Mouse (Mus musculus) adrenal gland, adult (tissue): ENCODE data around the gene Olfr12.

ENCODE experiments used
- DNase-seq, 2 experiments: peaks; one replicate each; pipeline ENCODE4 v3.0.0; 2022 to 2023; ENCODE audit warnings: low spot score in 1 of 2; ENCODE audit not compliant: inconsistent age in 2 of 2

Gene Olfr12

GRCm38 (mm10) chr1:92617488-92617887, at the start of gene Olfr12:
Olfr12 (plus strand) TSS chr1:92617788.
- DNase-seq: no peak

DNA sequence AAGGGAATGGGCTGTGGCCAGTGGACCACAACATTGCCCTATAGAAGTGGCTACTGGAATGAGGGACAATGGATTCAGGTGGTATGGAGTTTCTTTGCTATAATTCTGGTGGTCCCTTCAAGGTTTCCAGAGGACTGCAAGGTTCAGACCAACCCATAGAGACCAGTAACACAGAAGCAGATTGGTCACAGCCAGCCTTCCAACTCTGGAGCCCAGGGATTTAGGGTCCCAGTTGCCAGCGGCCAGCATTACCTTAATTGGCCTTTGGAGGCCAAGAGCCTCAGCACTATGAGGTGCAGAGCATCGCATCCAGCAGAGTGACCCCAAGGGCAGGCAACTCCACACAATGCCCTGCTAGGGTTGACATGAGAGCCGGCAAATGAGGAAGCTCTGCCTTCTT, 46.6 kb upstream of the Olfr12 start, which contains the start of gene Olfr1413:
Gene Olfr1413, plus strand, starts transcription at position 301 of the 400 bp plus-strand sequence.
- no peak for DNase-seq

DNA sequence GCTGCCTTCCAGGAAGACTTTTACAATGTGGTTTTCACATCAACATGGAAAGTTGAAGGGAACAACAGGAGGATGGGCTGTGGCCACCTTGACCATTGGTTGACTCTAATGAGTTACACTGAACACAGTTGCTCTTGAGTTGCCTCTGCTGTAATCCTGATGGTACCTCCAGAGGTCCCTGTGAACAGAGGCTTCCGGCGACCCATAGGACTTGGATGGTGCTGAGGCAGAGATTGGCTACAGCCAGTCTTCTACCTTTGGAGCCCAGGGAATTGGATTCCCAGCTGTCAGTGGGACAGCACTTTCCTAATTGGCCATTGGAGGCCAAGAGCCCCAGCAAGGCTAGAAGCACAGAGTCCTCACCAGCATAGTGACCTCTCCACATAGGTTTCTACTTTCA, 32.1 kb upstream of the Olfr12 start, which contains the start of gene Olfr1412:
Gene Olfr1412, plus strand, starts transcription at position 301 of the 400 bp plus-strand sequence.
- DNase-seq: no peak

DNA sequence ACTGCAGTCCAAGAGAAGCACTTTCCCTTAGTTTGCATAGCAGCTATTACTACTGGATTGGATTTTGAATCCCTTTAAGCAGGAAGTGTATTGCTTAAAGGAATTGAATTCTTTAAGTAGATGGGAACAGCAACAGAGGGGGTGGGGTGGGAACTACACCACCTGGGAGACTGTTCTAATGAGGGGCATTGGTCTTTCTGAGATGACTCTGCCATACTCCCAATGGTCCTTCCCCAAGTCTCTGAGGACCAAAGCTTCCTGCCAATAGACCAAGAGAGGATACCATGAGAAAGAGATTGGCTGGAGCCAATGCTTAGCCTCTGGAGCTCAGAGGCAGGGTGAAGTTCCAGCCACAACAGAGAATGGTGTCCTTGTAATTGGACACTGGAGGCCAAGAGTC, 23.5 kb upstream of the Olfr12 start, which contains the start of gene Olfr1411:
Gene Olfr1411, plus strand, starts transcription at position 301 of the 400 bp plus-strand sequence.
- DNase-seq: no peak

GRCm38 (mm10) chr1:92596019-92596418, 21.6 kb upstream of the Olfr12 start:
- no peak for DNase-seq

- DNase-seq: no peak
Measured at GRCm38 (mm10) chr1:92605482-92605881, 12.1 kb upstream of the Olfr12 start, which contains the start of gene Olfr1410. Olfr1410 (plus strand) TSS chr1:92605782.

GRCm38 (mm10) chr1:92607711-92608110, 9.9 kb upstream of the Olfr12 start:
- DNase-seq: no peak

DNA sequence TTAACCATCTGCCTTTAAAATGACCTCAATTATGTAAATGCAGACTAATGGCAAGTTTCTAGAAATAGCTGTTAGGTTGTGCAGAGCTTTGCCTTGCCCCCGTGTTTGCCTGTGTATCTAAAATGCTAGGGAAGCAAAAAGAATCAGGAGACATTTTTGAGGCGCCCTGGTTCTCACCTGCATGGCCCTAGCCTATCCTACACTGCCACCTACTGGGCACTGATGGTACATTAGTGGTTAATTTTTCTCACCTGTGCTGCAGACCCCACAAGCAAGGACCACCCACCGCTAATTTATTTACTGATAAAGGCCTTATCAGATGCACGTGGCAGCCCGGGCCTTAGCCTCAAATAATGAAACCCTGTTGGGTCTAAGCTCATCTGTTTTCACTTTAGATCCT, 6.6 kb upstream of the Olfr12 start:
- peak; percentile 49 to 87 for DNase-seq

GRCm38 (mm10) chr1:92613175-92613574, 4.4 kb upstream of the Olfr12 start:
- no peak for DNase-seq

DNA sequence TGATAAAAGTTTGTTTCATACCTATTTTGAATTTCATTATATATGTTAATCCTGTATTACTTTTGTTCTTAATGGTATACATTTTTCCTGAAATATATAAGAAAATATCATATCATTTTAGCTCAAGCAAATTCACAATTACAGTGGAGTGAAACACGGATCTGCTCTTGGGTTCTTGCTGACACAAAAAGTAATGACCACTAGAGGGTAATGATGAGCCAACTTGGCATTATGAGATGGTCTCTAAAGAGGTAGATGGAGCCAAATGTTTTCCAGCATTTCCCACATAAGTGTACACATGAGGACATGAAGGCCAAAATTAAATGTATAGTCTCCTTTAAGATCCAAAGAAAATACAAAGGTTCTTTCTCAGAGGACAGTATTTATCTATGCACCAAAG, 3.1 kb upstream of the Olfr12 start:
- peak in 1 of 2 experiments; percentile 76 for DNase-seq

DNA sequence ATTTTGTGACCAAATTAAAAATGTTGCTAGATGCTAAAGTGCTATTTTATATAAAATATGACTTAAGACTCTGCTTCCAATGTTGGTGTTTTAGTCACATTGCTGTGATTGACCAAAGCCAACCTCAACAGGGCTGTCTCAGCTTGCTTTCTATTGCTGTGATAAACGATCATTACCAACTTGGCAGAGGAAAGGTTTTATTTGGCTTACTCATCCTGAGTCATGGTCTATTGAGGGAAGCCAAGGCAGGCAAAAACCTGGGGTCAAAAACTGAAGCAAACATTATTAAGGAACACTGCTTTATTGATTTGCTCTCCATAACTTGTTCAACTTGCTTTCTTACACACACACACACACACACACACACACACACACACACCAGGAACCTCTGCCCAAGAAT, 1.5 kb upstream of the Olfr12 start:
- DNase-seq: peak; percentile 13 to 75

- DNase-seq: peak; percentile 91 to 95
Measured at GRCm38 (mm10) chr1:92618360-92618759, 772 bp downstream of the Olfr12 start.

- DNase-seq: no peak
Measured at GRCm38 (mm10) chr1:92628227-92628626, 10.6 kb downstream of the Olfr12 start.

DNA sequence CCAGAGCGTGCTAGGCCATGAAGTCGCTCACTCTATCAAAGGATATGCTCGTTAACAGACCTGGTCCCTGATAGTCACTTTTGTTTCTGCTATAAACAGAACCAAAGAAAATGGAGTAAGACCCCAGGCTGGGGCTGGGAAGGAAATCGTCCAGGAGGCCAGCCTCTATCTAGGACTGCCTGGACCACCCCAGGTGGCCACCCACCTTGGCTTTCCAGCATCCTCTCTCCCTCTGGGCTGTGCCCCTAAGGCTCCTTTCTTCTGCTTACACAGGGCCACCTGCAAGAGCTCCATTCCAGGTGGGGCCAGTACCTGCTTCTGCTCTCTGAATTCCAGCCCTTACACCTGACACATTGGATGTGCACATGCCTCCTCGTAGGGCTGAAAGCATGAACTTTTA, 14.6 kb downstream of the Olfr12 start:
- no peak for DNase-seq

- no peak for DNase-seq
Measured at GRCm38 (mm10) chr1:92632948-92633347, 15.4 kb downstream of the Olfr12 start.

- peak in 1 of 2 experiments; percentile 67 for DNase-seq
Measured at GRCm38 (mm10) chr1:92633726-92634125, 16.1 kb downstream of the Olfr12 start.

DNA sequence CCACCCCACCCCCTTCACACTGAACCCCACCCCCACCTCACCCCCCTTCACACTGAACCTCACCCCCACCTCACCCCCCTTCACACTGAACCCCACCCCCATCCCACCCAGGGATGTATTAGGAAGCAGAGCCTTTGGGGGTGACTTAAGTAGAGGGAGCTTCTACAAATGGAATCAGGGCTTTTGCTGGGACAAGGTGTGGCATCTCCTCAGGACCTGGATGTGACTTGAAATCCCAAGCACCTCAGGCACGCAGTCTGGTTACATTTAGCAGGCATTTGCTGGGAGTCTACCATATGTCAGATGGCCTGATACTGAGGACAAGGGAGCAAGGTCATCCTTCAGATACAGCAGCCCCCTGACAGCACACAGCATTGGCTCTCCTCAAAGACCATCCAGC, 17.0 kb downstream of the Olfr12 start:
- DNase-seq: peak in 1 of 2 experiments; percentile 15

DNA sequence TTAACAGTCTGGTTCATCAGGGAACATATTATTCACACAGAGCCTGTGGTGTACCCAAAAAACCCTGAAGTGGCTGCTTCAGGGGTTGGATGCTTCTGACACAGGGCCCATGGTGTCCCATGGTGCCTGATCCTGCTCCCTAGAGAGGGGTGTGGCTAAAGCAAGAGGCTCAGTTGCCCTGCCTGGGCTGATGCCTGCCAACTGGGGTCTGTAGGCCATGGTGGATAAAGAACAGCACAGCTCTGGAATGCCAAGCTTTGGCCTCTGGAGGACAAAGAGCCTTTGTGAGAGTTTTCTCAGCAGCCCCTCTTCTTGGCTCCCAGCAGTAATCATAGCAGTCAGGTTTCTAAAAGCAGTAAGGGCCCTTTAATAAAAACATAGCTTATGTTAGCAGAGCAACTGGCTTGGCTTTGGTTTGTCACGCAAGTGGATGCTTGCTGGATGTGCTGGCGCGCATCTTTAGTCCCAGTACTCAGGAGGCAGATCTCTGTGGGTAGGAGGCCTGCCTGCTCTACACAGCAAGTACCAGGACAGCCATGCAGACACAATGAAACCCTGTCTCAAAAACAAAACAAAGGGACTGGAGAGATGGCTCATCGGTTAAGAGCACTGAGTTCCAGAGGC, 17.5 kb downstream of the Olfr12 start:
- peak in 1 of 2 experiments; percentile 27 for DNase-seq

GRCm38 (mm10) chr1:92636015-92636414, 18.4 kb downstream of the Olfr12 start:
- DNase-seq: peak in 1 of 2 experiments; percentile 25

DNA sequence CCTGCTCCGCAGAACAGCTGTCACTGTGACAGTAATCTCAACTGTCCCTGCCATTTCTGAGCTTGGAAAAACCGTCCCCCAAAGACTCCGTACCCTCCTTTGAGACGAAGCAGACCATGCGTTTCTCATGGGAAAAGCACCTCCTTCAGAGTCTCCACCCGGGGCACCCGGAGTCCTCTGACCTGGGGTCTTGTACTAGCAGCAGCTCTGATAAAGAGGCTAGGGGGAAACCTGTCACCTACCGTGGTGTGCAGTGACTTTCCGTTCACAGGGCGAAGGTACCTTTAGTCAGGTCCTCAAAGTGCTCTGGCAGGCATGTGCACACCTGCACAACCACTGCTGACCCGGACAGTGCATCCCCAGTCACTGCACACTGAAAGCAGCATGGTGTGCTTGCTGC, 19.1 kb downstream of the Olfr12 start:
- peak in 1 of 2 experiments; percentile 20 for DNase-seq

GRCm38 (mm10) chr1:92637501-92638172, 20.0 kb downstream of the Olfr12 start:
- no peak for DNase-seq

GRCm38 (mm10) chr1:92638181-92638580, 20.6 kb downstream of the Olfr12 start:
- DNase-seq: peak in 1 of 2 experiments; percentile 86
